Mouse (Mus musculus) T-helper 2 cell (primary cell): Measurements from ENCODE around the gene Cyp2d40.
"Not testable (repeated sequence)": the region's sequence is repeated elsewhere in the genome, so short reads cannot be mapped to it uniquely, and the experiment has no call there.

Experiments used
- in situ Hi-C: fragments of 300-600 bp; cut with MboI, MseI; formaldehyde crosslinking; loops from one replicate; pipeline ENCODE4 v1.15.1; 2025; ENCODE audit warnings: high pct_unique_total_duplicates

The Cyp2d40 gene

DNA sequence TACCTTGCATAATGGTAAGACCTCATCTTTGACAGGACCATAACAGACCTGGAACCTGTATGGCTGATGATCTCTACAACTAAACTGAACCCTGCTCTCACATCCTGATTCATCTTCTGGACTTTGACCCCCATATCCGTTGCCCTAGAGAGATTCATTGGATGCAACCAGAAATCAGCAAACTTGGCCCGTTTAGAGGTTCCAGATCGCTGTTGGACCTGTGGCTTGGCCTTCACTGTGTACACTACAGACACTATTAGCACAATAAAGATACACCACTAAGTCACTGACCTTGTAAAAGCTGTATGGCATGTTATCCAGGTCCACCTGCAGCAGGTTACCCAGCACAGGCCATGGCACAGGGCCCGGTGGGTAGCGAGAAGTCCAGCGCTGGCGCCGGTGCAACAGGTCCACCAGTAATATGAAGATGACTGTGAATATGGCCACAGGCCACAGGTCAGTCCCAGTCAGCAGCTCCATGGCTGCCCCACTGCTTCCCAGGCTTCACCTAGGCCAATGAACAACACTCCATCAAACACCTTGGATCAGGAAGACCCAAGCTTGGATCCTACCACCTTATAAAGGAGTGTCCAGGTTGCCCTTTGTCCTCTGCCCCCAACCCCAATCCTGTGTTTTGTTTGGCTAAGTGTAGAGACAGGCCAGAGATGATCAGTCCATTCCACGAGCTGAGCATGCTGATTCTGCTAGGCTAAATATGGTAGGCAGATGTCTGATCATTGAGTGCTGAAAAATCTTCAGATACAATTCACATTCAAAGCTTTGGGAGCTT, at the start of gene Cyp2d40:
Cyp2d40 (minus strand) TSS at position 553 of the 790 bp plus-strand sequence.
- in situ Hi-C loops = no loop called here

DNA sequence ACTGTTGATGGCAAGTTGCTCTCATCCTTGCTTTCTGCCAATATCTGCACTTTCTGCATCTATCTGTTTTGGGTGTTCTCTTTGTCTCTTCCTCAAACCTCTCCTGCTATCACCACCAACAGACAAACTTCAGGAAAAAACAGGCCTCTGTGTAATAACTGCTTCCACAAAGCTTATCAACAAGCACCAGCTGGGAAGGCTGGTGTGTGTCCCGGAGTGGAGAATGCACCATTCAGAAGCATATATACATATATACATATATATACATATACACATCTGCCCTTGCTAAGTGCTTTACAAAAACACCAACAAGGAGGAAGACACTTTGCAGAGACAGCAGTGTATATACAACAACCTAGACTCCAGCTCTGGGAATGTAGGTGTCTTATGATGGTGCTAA, 46.6 kb upstream of the Cyp2d40 start:
- in situ Hi-C loops = no loop called here

DNA sequence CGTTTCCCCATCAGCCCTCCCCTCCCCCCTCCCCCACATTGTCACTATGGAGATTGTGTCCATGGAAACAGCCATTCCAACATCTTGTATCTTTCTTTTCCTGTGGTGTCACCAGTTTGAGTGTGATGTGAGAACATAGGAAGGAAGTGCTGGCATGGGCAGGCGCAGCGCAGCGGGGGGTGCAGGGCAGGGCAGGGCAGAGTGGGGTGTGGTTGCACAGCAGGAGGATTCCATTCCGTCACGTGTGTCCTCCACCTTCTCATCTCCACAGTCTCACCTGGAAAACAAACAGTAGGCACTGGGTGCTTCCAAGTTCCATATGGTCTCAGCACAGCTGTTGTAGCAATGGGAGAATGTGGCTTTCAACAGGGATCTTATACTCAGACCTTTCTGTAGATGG, 45.5 kb upstream of the Cyp2d40 start:
- in situ Hi-C loops = loop anchor here (10.0 kb wide), 1 partner anchor 265 kb away; no protein-coding TSS in a partner anchor

DNA sequence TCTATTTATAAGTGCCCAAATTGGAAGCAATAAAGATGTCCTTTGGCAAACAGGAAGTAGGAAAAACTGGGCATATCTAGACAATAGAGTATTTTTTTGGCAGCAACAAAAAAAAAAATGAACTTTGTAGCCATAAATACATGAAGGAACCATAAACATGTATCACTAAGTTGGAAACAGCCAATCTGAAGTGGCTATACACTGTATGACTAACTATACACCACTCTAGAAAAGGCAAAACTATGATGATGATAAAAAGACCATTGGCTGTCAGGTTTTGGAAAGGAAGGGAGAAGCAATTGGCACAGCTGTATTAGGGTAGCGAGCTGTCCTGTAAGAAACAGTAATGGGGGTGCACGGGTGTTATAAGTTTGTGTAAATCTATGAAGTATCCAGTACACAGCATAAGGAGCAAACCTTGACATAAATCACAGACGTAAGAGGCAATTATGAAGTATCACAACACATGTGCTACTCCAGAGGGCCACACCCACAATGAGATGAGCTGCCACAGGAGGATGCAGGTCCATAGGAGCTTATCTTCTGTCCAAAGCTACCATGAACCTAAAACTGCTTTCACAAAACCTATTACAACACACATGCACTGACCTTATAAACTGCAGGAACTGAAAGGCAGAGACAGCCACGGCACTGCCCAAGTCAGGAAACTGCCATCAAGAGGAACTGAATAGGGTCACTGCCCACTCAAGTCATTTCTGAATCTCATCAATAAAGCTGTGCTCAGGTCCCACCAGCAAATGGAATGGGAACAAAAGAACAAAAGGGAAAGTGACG, 43.2 kb upstream of the Cyp2d40 start:
- in situ Hi-C loops = loop anchor here (10.0 kb wide), 1 partner anchor 268 kb away; no protein-coding TSS in a partner anchor

DNA sequence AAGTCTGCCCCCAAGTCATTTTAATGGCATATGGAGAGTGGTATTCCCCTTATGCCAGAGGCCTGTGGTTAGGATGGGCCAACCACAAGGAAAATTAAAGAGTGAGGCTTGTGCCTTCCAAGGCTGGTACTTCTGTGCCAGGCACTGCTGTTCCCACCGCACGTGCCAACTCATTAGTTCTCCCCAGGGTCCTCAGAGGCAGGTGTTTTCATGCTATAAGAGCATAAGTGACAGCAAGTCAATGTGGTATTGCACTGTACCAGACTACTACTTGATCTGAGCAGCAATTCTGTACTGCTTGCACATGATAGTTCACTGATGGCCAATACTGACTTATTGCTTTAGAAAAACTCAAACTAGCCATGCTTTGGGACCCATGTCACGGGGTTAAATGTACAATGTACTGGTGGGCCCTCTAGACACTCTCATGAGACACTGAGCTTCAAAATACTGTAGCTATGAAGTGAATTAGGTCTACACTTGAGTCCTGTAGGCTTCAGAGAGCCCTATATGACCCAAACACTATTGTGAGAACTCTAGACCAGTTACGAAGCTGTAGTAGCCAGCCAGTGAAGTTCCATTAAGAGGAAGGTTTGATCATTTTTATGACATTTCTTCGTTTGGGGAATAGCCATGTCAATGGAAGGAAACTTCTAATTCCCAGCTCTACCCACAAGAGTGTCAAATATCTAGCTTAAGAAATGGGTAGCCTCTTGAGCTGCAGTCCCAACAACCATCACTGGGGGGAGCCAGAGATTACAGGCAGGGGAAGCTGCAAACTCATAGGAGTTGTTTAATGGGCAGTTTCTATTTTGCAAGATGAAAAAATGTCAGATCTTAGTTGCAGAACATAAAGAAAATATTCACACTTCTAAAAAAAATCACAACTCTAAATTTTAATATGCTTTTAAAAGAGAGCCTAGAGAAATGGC, 41.0 kb upstream of the Cyp2d40 start:
- in situ Hi-C loops = loop anchor here (10.0 kb wide), 1 partner anchor 270 kb away; no protein-coding TSS in a partner anchor

DNA sequence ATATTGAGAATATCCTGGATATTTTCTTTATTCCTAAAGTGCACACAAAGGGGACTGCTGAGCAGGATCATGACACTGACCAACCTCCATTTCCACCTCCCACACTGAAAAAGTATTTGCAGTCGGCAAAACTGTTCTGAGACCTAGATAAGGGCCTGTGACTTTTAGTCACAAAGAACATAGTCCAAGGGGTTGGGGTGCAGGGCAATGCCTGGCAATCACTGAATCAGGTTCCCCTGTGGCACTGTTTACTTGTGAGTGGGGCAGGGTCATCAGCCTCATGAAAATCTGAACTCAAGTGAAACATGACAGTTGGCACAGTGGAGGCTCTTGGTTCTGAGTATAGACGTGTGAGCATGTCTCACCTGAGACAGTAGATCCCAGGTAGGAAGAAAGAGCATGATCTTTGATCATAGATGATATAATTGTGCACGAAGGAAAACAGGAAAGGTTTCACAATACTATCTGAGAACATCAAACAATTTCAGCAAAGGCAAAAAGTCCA, 32.0 kb upstream of the Cyp2d40 start:
- in situ Hi-C loops = no loop called here

DNA sequence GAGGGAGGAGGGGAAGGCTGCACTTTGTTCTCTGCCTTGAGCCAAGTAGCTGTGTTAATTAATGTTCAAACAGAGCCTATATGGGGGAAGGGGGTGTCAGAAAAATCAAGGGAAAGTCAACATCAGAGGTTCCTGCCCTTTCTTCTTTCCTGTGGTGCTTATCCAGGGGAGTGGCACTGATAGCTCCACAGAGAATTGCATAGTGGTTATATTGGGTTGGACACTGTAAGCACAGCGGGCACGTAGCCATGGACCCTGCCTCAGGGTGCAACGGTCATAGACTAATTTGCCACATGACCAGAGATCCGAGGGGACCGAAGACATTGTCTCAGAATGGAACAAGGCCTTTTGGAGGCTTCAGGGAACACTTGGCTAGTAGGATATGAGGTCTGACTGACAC, 30.3 kb upstream of the Cyp2d40 start, which contains the start of gene Cyp2d26:
Cyp2d26 (minus strand) TSS at position 18 of the 400 bp plus-strand sequence.
- in situ Hi-C loops = loop anchor here (5.0 kb wide), 1 partner anchor 248 kb away; no protein-coding TSS in a partner anchor

DNA sequence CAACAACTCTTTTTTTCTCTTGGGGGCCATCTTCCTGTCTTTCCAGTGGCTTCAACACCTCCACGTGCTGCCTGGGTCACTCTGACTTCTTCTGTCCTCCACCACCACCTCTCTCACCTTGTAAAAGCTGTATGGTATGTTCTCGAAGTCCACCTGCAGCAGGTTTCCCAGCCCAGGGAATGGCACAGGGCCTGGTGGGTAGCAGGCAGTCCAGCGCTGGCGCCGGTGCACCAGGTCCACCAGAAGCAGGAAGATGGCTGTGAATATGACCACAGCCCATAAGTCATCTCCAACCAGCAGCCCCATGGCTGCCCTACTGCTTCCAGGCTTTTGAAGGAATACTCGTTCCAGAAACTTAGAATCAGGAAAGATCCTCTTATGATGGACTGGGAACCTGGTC, 29.9 kb upstream of the Cyp2d40 start:
- in situ Hi-C loops = loop anchor here (5.0 kb wide), 1 partner anchor 248 kb away; no protein-coding TSS in a partner anchor

DNA sequence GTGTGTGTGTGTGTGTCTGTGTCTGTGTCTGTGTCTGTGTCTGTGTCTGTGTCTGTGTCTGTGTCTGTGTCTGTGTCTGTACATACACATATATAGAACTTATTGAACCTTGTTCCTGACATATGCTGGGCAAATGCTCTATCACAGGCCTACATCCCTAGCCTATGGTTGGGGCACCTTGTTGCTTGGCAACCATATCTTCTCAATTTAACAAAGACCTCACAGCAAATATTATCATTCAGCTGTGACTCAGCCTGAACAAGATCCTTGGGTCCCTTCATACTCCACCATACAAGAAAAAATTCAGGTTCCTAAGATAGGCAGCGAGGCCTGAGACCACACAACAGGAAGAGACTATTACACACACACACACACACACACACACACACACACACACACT, 29.5 kb upstream of the Cyp2d40 start:
- in situ Hi-C loops = loop anchor here (5.0 kb wide), 1 partner anchor 249 kb away; no protein-coding TSS in a partner anchor

DNA sequence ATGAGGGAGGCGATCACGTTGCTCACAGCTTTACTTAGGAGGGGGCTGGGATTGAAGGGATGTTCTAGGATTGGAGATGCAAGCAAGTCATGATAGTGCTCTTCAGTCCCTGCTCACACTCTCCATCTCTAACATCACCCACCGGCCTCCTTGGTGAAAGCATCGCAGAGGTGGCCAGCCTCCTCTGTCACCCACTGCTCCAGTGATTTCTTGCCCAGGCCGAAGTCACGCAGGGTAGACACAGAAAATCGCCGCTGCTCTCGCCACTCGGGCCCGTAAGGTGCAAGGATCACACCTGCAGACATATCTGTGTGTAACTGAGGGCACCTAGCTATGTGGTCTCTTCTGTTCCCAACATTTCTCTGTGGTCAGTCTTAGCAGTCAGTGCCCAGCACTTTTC, 28.6 kb upstream of the Cyp2d40 start:
- in situ Hi-C loops = loop anchor here (5.0 kb wide), 1 partner anchor 250 kb away; no protein-coding TSS in a partner anchor

DNA sequence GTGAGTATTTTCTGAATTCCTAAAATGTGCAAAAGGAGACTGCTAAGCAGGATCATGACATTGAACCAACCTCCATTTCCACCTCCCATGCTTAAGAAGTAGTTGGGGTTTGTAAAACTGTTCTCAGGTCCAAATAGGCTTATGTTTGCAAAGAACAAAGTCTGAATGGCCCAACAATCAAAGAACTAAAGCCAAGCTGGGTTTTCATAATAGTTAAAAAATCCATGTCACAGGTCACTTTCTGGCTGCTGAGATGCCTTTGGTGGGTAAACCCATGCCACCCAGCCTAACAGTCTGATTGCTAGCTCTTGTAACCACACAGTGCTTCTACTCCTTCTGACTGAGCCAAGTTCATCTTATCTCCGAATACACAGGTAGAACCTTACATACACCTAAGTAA, 20.6 kb upstream of the Cyp2d40 start:
- in situ Hi-C loops = no loop called here

DNA sequence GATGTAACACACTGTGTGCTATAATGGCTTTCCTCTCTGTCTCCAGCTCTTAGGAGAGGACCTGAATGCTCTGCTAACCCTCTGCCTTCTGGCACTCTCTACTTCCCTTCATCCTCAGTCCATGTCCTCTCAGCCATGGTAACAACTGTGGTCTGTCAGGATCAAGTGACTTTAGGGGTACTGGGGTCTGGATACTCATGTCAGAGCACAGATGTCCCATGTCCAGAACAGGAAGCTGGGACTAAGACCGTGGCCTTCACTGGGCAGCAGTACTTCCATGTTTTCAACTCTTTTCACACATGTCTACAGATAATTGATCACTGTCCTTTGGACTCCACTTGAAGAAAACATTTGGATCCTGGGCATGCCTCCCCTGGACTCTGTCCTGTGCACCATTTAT, 19.8 kb upstream of the Cyp2d40 start:
- in situ Hi-C loops = no loop called here

DNA sequence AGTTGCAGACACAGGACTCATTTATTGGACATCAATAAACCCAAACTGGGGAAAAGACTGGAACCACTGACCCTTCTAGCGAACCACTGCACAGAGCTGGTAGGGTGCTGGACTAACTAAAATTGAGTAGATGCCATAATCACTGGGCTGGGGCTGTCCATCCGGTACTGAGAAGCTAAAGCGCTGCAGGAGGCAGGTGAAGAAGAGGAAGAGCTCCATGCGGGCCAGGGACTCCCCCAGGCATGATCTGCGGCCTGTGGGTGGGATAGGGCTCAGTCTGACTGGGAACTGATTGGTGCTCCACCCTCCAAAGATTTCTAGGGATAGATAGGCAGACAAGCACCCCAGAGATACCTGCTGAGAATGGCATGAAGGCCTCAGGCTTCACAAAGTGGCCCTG, 13.9 kb upstream of the Cyp2d40 start:
- in situ Hi-C loops = loop anchor here (5.0 to 10.0 kb wide), 2 partner anchors 493 to 681 kb away; no protein-coding TSS in a partner anchor

DNA sequence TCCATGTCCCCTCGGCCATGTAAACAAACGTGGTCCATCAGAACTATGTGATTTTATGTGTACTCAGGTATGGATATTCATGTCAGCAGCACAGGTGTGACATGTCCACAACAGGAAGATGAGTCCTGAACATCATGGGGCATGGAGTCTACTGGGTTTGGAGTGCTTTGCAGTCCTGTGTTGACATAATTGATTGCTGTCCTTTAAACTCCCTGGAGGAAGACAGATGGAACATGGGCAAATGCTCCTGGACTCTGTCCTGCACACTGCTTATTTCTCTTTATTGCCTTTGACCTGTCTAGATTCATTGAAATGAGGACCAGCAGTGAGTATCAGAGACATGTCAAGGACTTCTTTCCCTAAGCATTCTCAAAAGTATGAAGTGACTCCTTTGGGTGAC, 2.0 kb upstream of the Cyp2d40 start:
- in situ Hi-C loops = no loop called here

DNA sequence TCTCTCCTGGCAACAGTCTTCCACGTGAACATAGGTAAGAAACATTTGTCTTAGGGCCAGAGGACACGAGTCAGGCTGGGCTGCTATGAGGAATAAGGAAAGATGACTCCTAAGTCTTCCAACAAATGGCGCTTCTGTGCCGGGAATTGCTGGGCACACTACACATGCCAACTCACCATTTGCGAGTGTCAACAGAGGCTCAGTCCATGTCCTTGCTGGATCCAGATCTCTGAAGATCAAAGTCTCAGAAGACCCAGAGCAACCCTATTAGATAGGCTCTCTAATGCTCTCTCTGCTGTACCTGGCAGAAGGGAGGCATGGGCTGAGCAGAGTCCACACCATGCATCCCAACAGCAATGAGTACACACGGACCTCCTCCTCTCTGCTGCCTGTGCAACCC, 898 bp upstream of the Cyp2d40 start:
- in situ Hi-C loops = no loop called here

DNA sequence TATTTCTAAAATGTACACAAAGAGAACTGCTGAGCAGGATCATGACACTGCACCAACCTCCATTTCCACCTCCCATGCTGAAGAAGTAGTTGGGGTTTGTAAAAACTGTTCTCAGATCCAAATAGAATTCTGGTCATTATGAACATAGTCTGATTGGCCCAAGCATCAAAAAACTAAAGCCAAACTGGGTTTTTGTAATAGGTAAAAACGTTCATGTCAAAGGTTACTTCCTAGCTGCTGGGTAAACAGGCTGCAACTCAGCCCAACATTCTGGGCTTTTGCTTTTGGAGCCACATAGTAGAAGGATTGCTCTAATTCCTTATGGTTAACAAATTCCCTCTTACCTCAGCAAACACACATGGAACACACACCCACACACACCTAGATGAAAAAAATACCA, 15.8 kb downstream of the Cyp2d40 start:
- in situ Hi-C loops = no loop called here

DNA sequence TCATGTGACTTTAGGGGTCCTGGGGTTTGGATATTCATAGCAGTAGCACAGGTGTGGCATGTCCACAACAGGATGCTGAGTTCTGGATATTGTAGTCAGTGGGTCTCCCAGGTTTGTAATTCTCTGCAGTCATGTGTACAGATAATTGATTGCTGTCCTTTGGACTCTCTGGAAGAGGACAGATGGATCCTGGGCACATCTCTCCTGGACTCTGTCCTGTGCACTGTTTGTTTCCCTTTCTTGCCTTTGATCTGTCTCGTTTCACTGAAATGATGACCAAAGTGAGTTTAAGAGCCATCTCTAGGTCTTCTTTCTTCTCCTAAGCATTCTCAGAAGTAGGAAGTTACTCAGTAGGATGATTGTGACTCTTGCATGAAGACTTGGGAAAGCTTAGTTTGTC, 16.5 kb downstream of the Cyp2d40 start:
- in situ Hi-C loops = no loop called here

DNA sequence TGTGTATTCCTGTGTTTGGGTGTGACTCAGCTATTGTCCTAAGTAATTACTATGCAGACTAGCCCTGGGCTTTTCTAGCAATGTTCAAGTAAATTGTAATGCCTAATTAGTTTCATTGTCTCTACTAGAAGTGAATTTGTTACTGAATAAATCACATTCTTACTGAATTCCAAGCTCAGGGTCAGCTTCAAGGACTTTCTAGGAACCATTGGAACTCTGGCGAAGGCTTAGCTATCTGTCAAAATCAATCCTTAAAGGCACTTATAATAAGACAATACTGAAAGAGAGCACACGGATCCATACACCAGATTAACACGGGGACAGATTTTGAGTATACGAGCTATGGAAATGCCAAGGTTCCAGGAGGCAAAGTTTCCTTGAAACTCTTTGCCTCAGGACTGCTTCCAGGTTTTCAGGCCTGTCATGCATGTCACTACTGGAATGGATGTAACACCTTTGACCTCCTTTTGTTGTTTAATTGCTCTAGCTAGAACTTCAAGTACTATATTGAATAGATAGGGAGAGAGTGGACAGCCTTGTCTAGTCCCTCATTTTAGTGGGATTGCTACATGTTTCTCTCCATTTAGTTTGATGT, 30.6 kb downstream of the Cyp2d40 start:
- in situ Hi-C loops = not testable (repeated sequence)
